Mouse (Mus musculus): ENCODE measurements around the gene Tubd1.

GRCm38 (mm10) chr11:86573646-86574231, 28.9 kb downstream of the Tubd1 start:
- TF ChIP-seq CTCF (IDR thresholded peaks at IDR 0.05; ENCODE audit: low read depth) (no peak), EP300 (IDR thresholded peaks at IDR 0.05; ENCODE audit: low read depth) (no peak)
